Mouse (Mus musculus): ENCODE results near the gene Sntg2. TPM values are rescaled to one million over a fixed set of nuclear protein-coding genes. Genes with fewer than 3 reads are reported as not detected.

Gene Sntg2
- total RNA-seq, 2 experiments from 2014 or later, result 0.16 to 0.75 TPM

DNA sequence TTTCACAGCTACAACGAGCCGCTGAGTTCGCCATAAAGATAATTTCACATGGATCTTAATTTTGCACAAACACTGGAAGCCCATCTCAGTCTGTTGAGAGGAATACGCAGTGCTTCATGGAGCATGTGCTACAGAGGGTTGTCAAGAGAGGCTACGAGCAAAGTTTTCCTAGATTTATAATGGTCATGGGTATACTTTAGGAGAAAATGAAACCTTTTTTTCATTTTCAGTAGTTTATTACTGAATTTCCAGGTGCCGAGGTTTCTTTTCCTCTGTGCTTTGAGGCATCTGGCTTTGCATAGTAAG lies 243.8 kb downstream of the Sntg2 start:
- DNase-seq (ENCODE audit: low spot score), result no peak
- intact Hi-C loops (cut with DNase I), result loop anchor here (2.0 to 5.0 kb wide), 2 partner anchors 79 to 448 kb away; no protein-coding TSS in a partner anchor

DNA sequence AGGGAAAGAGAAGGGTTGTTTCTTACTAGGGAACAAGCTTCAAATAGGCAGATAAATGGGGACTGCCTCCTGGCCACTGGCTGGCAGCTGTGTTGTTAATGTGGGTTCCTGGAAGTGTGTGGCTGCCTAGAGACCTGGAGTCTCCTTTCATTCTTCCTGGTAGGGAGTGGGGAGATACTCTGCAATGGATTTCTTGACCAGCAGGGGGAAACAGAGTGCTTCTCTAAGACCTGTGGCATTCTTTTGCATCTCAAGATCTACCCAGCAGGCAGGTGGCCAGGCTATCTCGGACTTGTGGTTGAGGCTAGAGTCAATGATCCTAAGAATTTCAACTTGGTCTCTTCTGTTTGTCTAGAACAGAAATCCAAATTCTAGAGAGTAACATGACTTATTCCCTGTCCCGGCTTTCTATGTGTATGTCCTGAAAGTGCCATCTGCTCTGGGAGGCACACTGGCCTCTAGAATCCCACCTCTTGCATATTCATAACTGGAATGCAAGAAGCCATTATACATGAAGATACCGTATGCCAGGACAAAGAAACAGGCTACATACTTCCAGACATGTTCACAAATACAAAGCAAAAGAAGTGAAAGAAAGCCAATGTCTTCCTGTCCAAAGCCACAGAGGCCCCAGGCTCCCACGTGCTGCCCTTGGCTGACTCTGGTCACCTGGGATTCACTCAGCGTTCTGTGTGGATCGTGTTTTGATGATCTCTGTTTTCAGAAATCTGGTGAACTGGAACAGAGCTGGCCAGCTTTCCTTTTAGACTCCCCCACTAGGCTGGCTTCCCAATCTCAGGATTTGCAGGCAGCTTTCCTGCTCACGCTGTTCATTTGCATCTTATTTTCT lies 244.4 kb downstream of the Sntg2 start:
- peak; percentile 31 for DNase-seq (ENCODE audit: low spot score)
- intact Hi-C loops (cut with DNase I), result loop anchor here (1.0 to 5.0 kb wide), 3 partner anchors 78 to 449 kb away; no protein-coding TSS in a partner anchor

Other genes starting within 250 kb of the Sntg2 start
- gene Tpo, start 240.8 kb downstream of the Sntg2 start, total RNA-seq (2021), result not detected
- gene Tmem18, start 211.1 kb upstream of the Sntg2 start, total RNA-seq (2021), result 10 to 100 TPM; 10.4 to 10.8 TPM

All from heart, postnatal 25 days (tissue).